Mouse (Mus musculus): Measurements from ENCODE around the gene Kctd18.

- TF ChIP-seq POLR2A (IDR thresholded peaks at IDR 0.05; ENCODE audit: control insufficient read depth, low read depth, low read length), result no peak
- no peak for TF ChIP-seq CTCF (IDR thresholded peaks at IDR 0.05; ENCODE audit: control insufficient read depth, insufficient read depth, insufficient replicate concordance, low read depth, low read length)
These were observed 46.9 kb upstream of the Kctd18 start for GRCm38 (mm10) chr1:58065606-58066005.
